Mouse (Mus musculus): ENCODE measurements around the gene Atrn. TPM values are rescaled to one million over a fixed set of nuclear protein-coding genes. Genes with fewer than 3 reads are reported as not detected.

Atrn gene
- polyA plus RNA-seq, 1 experiment: 6.8 TPM

GRCm38 (mm10) chr2:131061607-131062006 is 155.3 kb downstream of the Atrn start:
- H3K4me2 ChIP-seq (ENCODE audit: low read depth): no peak overlapping the region
- no peaks in the 10 kb centered on the region for H3K36me3 ChIP-seq (ENCODE audit: control insufficient read depth, insufficient read depth)

GRCm38 (mm10) chr2:131063404-131063864 is 157.1 kb downstream of the Atrn start, which contains the start of gene Adam33:
TSS of gene Adam33 (minus strand) at chr2:131063814.
- Histone ChIP-seq H3K4me2 (ENCODE audit: low read depth) (no peak within 1 kb of the TSS), H3ac (ENCODE audit: control insufficient read depth, insufficient read length) (no peak within 1 kb of the TSS), H3K27me3 (ENCODE audit: control insufficient read depth, insufficient read depth, insufficient read length) (peaks cover 9% of the 10 kb centered on the region), H3K79me2 (ENCODE audit: control insufficient read depth, insufficient read depth) (no peaks in the 10 kb centered on the region), H3K4me3 (no peak within 1 kb of the TSS), H3K36me3 (ENCODE audit: control insufficient read depth, insufficient read depth) (no peaks in the 10 kb centered on the region)
- TF ChIP-seq MYOD1 (IDR thresholded peaks at IDR 0.05; ENCODE audit: control insufficient read depth in 1 of 3, insufficient read length in 2 of 3, low read depth in 2 of 3) (no peak), SRF (IDR thresholded peaks at IDR 0.05; ENCODE audit: control insufficient read depth, insufficient read length, low read depth) (no peak), E2F4 (IDR thresholded peaks at IDR 0.05; ENCODE audit: insufficient read depth) (no peak)

More at GRCm38 (mm10) chr2:131061607-131062006, 155.3 kb downstream of the Atrn start:
- H3K79me2 ChIP-seq (ENCODE audit: control insufficient read depth, insufficient read depth): no peaks in the 10 kb centered on the region
- TF ChIP-seq E2F4 (IDR thresholded peaks at IDR 0.05; ENCODE audit: insufficient read depth): no peak
- no peak overlapping the region for H3ac ChIP-seq (ENCODE audit: control insufficient read depth, insufficient read length)
- H3K27me3 ChIP-seq (ENCODE audit: control insufficient read depth, insufficient read depth, insufficient read length): peaks cover 9% of the 10 kb centered on the region
- H3K4me3 ChIP-seq: no peak overlapping the region

DNA sequence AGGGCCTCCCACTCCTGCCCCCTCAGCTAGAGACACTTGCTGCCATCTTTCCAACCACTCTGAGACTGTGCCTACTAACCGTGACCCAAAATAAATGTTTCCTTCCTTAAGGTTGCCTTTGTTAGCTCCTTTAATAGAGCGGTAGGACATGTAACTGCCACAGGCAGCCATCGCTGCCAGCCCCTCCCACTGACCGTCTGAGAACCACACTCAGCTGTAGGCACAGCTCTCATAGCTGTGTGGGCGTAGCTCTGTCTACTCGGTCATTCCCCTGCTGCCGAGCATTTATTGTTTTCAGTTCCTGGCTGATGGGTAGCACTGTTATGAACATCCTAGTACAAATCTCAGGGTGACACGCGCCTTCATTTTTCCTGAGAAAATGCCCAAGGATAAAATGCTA is 160.0 kb downstream of the Atrn start:
- Histone ChIP-seq H3K36me3 (ENCODE audit: control insufficient read depth, insufficient read depth) (no peaks in the 10 kb centered on the region), H3K4me3 (no peak overlapping the region), H3K79me2 (ENCODE audit: control insufficient read depth, insufficient read depth) (no peaks in the 10 kb centered on the region), H3K4me2 (ENCODE audit: low read depth) (no peak overlapping the region), H3K27me3 (ENCODE audit: control insufficient read depth, insufficient read depth, insufficient read length) (peaks cover 9% of the 10 kb centered on the region), H3ac (ENCODE audit: control insufficient read depth, insufficient read length) (no peak overlapping the region)
- TF ChIP-seq E2F4 (IDR thresholded peaks at IDR 0.05; ENCODE audit: insufficient read depth): no peak
- TF ChIP-seq REST (IDR thresholded peaks at IDR 0.05; ENCODE audit: insufficient read depth, insufficient read length): no peak
- no peak for TF ChIP-seq MAX (IDR thresholded peaks at IDR 0.05; ENCODE audit: low read depth)
- TF ChIP-seq TCF3 (IDR thresholded peaks at IDR 0.05; ENCODE audit: insufficient read length, low read depth): no peak
- no peak for TF ChIP-seq SRF (IDR thresholded peaks at IDR 0.05; ENCODE audit: control insufficient read depth, insufficient read length, low read depth)
- no peak for TF ChIP-seq MYOG (IDR thresholded peaks at IDR 0.05; ENCODE audit: control insufficient read depth in 1 of 3, insufficient read depth in 1 of 3, insufficient read length in 2 of 3, low read depth in 2 of 3)
- TF ChIP-seq CEBPB (IDR thresholded peaks at IDR 0.05; ENCODE audit: insufficient read depth, poor library complexity, severe bottlenecking): no peak
- no peak for TF ChIP-seq POLR2A (IDR thresholded peaks at IDR 0.05; ENCODE audit: insufficient read length, low read depth)
- TF ChIP-seq POLR2AphosphoS2 (IDR thresholded peaks at IDR 0.05; ENCODE audit: insufficient read length, low read depth): no peak
- no peak for TF ChIP-seq MYOD1 (IDR thresholded peaks at IDR 0.05; ENCODE audit: control insufficient read depth in 1 of 3, insufficient read length in 2 of 3, low read depth in 2 of 3)
- no peak for TF ChIP-seq TCF12 (IDR thresholded peaks at IDR 0.05; ENCODE audit: insufficient read depth, poor library complexity, severe bottlenecking)
- no peak for TF ChIP-seq USF1 (IDR thresholded peaks at IDR 0.05; ENCODE audit: low read depth)

- no peak for TF ChIP-seq USF1 (IDR thresholded peaks at IDR 0.05; ENCODE audit: low read depth)
- TF ChIP-seq REST (IDR thresholded peaks at IDR 0.05; ENCODE audit: insufficient read depth, insufficient read length): no peak
- TF ChIP-seq E2F4 (IDR thresholded peaks at IDR 0.05; ENCODE audit: insufficient read depth): no peak
- Histone ChIP-seq H3ac (ENCODE audit: control insufficient read depth, insufficient read length) (no peak overlapping the region), H3K27me3 (ENCODE audit: control insufficient read depth, insufficient read depth, insufficient read length) (peaks cover 9% of the 10 kb centered on the region), H3K79me2 (ENCODE audit: control insufficient read depth, insufficient read depth) (no peaks in the 10 kb centered on the region), H3K4me3 (no peak overlapping the region), H3K4me2 (ENCODE audit: low read depth) (no peak overlapping the region), H3K36me3 (ENCODE audit: control insufficient read depth, insufficient read depth) (no peaks in the 10 kb centered on the region)
Measured at GRCm38 (mm10) chr2:131067481-131067880, 161.2 kb downstream of the Atrn start.

GRCm38 (mm10) chr2:131072536-131072935 is 166.2 kb downstream of the Atrn start:
- H3K36me3 ChIP-seq (ENCODE audit: control insufficient read depth, insufficient read depth): no peaks in the 10 kb centered on the region
- no peaks in the 10 kb centered on the region for H3K27me3 ChIP-seq (ENCODE audit: control insufficient read depth, insufficient read depth, insufficient read length)
- H3K4me3 ChIP-seq: no peak overlapping the region
- no peak overlapping the region for H3K4me2 ChIP-seq (ENCODE audit: low read depth)
- H3ac ChIP-seq (ENCODE audit: control insufficient read depth, insufficient read length): no peak overlapping the region
- TF ChIP-seq REST (IDR thresholded peaks at IDR 0.05; ENCODE audit: insufficient read depth, insufficient read length) (no peak), MYOD1 (IDR thresholded peaks at IDR 0.05; ENCODE audit: control insufficient read depth in 1 of 3, insufficient read length in 2 of 3, low read depth in 2 of 3) (no peak), POLR2AphosphoS2 (IDR thresholded peaks at IDR 0.05; ENCODE audit: insufficient read length, low read depth) (no peak)
- no peaks in the 10 kb centered on the region for H3K79me2 ChIP-seq (ENCODE audit: control insufficient read depth, insufficient read depth)

Other genes with a start within 250 kb of the Atrn start
- 137 TPM for gene Ddrgk1, start 241.8 kb upstream of the Atrn start, polyA plus RNA-seq (2012; fragmentation: generic; extraction: Trizol)
- 54.4 TPM for gene Itpa, start 238.9 kb upstream of the Atrn start, polyA plus RNA-seq (2012; fragmentation: generic; extraction: Trizol)
- gene Slc4a11, start 209.0 kb upstream of the Atrn start, polyA plus RNA-seq (2012; fragmentation: generic; extraction: Trizol): 1.4 TPM
- gene 4930402H24Rik, start 89 bp upstream of the Atrn start, polyA plus RNA-seq (2012; fragmentation: generic; extraction: Trizol): 10.4 TPM
- 2.2 TPM for gene Gfra4, start 136.6 kb downstream of the Atrn start, polyA plus RNA-seq (2012; fragmentation: generic; extraction: Trizol)
- gene Adam33, start 157.3 kb downstream of the Atrn start, polyA plus RNA-seq (2012; fragmentation: generic; extraction: Trizol): 0.02 TPM
- gene Siglec1, start 180.3 kb downstream of the Atrn start, polyA plus RNA-seq (2012; fragmentation: generic; extraction: Trizol): not detected
- gene Hspa12b, start 220.8 kb downstream of the Atrn start, polyA plus RNA-seq (2012; fragmentation: generic; extraction: Trizol): 3.3 TPM
- gene Gm11037, start 227.0 kb downstream of the Atrn start, polyA plus RNA-seq (2012; fragmentation: generic; extraction: Trizol): not detected